Mouse (Mus musculus) lung, embryonic 14.5 days (tissue): ENCODE measurements at regions not wholly inside any gene's neighbourhood (a gene's known extent, or its start where the extent isn't known, plus 50 kb on each side); places are given as distances from the start of the nearest gene placed in this dataset.

ENCODE experiments used
- ATAC-seq: fragments of 200-750 bp; cut with Nextera tagmentation; 2 replicates; pipeline ENCODE4 v1.8.0; 2017; ENCODE audit warnings: mild to moderate bottlenecking, moderate TSS enrichment, moderate library complexity; ENCODE audit not compliant: insufficient read depth
- DNase-seq: peaks from one replicate; pipeline ENCODE4 v3.0.0-alpha.2; 2015
- H3K27ac ChIP-seq: fragments of 300-500 bp; sonication (generic); 2 replicates; pipeline ENCODE4 v1.5.1; 2014; ENCODE audit warnings: low read depth, mild to moderate bottlenecking, moderate library complexity
- H3K27me3 ChIP-seq: fragments of 300-500 bp; sonication (generic); 2 replicates; pipeline ENCODE4 v1.6.1; 2014; ENCODE audit warnings: low read length, control low read depth; ENCODE audit not compliant: insufficient read depth
- H3K36me3 ChIP-seq: fragments of 300-500 bp; sonication (generic); 2 replicates; pipeline ENCODE4 v1.6.1; 2014; ENCODE audit warnings: control low read depth; ENCODE audit not compliant: insufficient read depth
- H3K4me1 ChIP-seq: fragments of 300-500 bp; sonication (generic); 2 replicates; pipeline ENCODE4 v1.6.1; 2014; ENCODE audit warnings: antibody characterized with exemption, control low read depth; ENCODE audit not compliant: insufficient read depth
- H3K4me2 ChIP-seq: fragments of 300-500 bp; sonication (generic); 2 replicates; pipeline ENCODE4 v1.6.1; 2014; ENCODE audit warnings: mild to moderate bottlenecking
- H3K4me3 ChIP-seq: fragments of 300-500 bp; sonication (generic); 2 replicates; pipeline ENCODE4 v1.5.1; 2014; ENCODE audit warnings: low read depth, low read length
- H3K9ac ChIP-seq: fragments of 300-500 bp; sonication (generic); 2 replicates; pipeline ENCODE4 v1.6.1; 2014
- H3K9me3 ChIP-seq: fragments of 300-500 bp; sonication (generic); 2 replicates; pipeline ENCODE4 v1.6.1; 2016; ENCODE audit warnings: low read depth, low read length, control low read depth
- CTCF ChIP-seq: IDR thresholded peaks from 2 replicates; pipeline ENCODE4 v1.5.1; 2016; ENCODE audit warnings: antibody characterized with exemption, low read depth
- WGBS: fragments of 180-500 bp; shearing (Covaris S2); extraction: QIAGEN DNeasy Blood & Tissue Kit; methylation state at CpG from one replicate; pipeline ENCODE4 v1.1.7; 2014; 5-methylcytosine and 5-hydroxymethylcytosine counted together

GRCm38 (mm10) chr1:61203612-61204011 lies 225.9 kb downstream of the Icos start:
- TF ChIP-seq CTCF = no peak
- Histone ChIP-seq H3K4me1 (peaks cover 11% of the 10 kb centered on the region), H3K36me3 (no peaks in the 10 kb centered on the region), H3K27me3 (no peaks in the 10 kb centered on the region), H3K4me2 (peak overlapping the region; percentile 48), H3K9ac (no peak overlapping the region), H3K27ac (peak overlapping the region; percentile 38; the same call in 1 of the 2 replicates), H3K4me3 (no peak overlapping the region), H3K9me3 (no peaks in the 10 kb centered on the region)
- peak; percentile 19 for DNase-seq
- ATAC-seq = peak; percentile 51; the same call in 1 of the 2 replicates
- WGBS = 13% methylated on average over 6 of the region's 6 CpGs

GRCm38 (mm10) chr1:61205137-61205536 lies 227.4 kb downstream of the Icos start:
- no peak overlapping the region for H3K9ac ChIP-seq
- H3K27ac ChIP-seq = no peak overlapping the region
- no peak overlapping the region for H3K4me3 ChIP-seq
- H3K36me3 ChIP-seq = no peaks in the 10 kb centered on the region
- H3K4me1 ChIP-seq = peaks cover 11% of the 10 kb centered on the region
- no peak overlapping the region for H3K4me2 ChIP-seq
- DNase-seq = no peak
- TF ChIP-seq CTCF = no peak
- 61% methylated on average over 5 of the region's 5 CpGs for WGBS
- ATAC-seq = no peak
- H3K9me3 ChIP-seq = no peaks in the 10 kb centered on the region
- no peaks in the 10 kb centered on the region for H3K27me3 ChIP-seq

GRCm38 (mm10) chr1:61206861-61207380 lies 229.2 kb downstream of the Icos start:
- WGBS = 74% methylated on average over 6 of the region's 6 CpGs
- no peaks in the 10 kb centered on the region for H3K27me3 ChIP-seq
- no peaks in the 10 kb centered on the region for H3K9me3 ChIP-seq
- peaks cover 11% of the 10 kb centered on the region for H3K4me1 ChIP-seq
- no peak overlapping the region for H3K4me2 ChIP-seq
- no peaks in the 10 kb centered on the region for H3K36me3 ChIP-seq
- TF ChIP-seq CTCF = no peak
- H3K27ac ChIP-seq = no peak overlapping the region
- ATAC-seq = no peak
- no peak overlapping the region for H3K4me3 ChIP-seq
- DNase-seq = no peak
- no peak overlapping the region for H3K9ac ChIP-seq

GRCm38 (mm10) chr1:61208386-61208785 lies 230.7 kb downstream of the Icos start:
- WGBS = 83% methylated on average over 1 of the region's 1 CpGs
- ATAC-seq (no peak), DNase-seq (no peak)
- H3K27ac ChIP-seq = no peak overlapping the region
- no peak overlapping the region for H3K4me2 ChIP-seq
- H3K4me3 ChIP-seq = no peak overlapping the region
- no peak for TF ChIP-seq CTCF
- no peak overlapping the region for H3K9ac ChIP-seq
- H3K36me3 ChIP-seq = no peaks in the 10 kb centered on the region
- no peaks in the 10 kb centered on the region for H3K9me3 ChIP-seq
- H3K4me1 ChIP-seq = peaks cover 6% of the 10 kb centered on the region
- no peaks in the 10 kb centered on the region for H3K27me3 ChIP-seq

- H3K4me3 ChIP-seq = no peak overlapping the region
- 57% methylated on average over 1 of the region's 1 CpGs for WGBS
- H3K4me1 ChIP-seq = no peaks in the 10 kb centered on the region
- DNase-seq (no peak), ATAC-seq (no peak)
- no peak overlapping the region for H3K27ac ChIP-seq
- no peaks in the 10 kb centered on the region for H3K27me3 ChIP-seq
- H3K4me2 ChIP-seq = no peak overlapping the region
- no peak for TF ChIP-seq CTCF
- H3K9me3 ChIP-seq = no peaks in the 10 kb centered on the region
- no peaks in the 10 kb centered on the region for H3K36me3 ChIP-seq
- H3K9ac ChIP-seq = no peak overlapping the region
These were observed 243.4 kb downstream of the Icos start for GRCm38 (mm10) chr1:61221131-61221530.

GRCm38 (mm10) chr1:61228942-61229341 lies 251.2 kb downstream of the Icos start:
- Histone ChIP-seq H3K4me3 (no peak overlapping the region), H3K36me3 (no peaks in the 10 kb centered on the region), H3K4me1 (peaks cover 1% of the 10 kb centered on the region; the same call in 1 of the 2 replicates), H3K9ac (no peak overlapping the region), H3K4me2 (no peak overlapping the region), H3K9me3 (no peaks in the 10 kb centered on the region), H3K27me3 (no peaks in the 10 kb centered on the region), H3K27ac (no peak overlapping the region)
- DNase-seq = no peak
- TF ChIP-seq CTCF = no peak
- ATAC-seq = no peak
- 38% methylated on average over 4 of the region's 4 CpGs for WGBS

- TF ChIP-seq CTCF = no peak
- Histone ChIP-seq H3K4me3 (no peak overlapping the region), H3K4me1 (peaks cover 8% of the 10 kb centered on the region; the same call in 1 of the 2 replicates), H3K36me3 (no peaks in the 10 kb centered on the region), H3K9ac (no peak overlapping the region), H3K9me3 (no peaks in the 10 kb centered on the region), H3K27me3 (no peaks in the 10 kb centered on the region), H3K27ac (no peak overlapping the region), H3K4me2 (no peak overlapping the region)
- no peak for ATAC-seq
- WGBS = 68% methylated on average over 1 of the region's 1 CpGs
- DNase-seq = no peak
These were observed 255.3 kb downstream of the Icos start for GRCm38 (mm10) chr1:61233001-61233400.
